Mouse (Mus musculus): ENCODE data around the gene Cmtm3.

DNA sequence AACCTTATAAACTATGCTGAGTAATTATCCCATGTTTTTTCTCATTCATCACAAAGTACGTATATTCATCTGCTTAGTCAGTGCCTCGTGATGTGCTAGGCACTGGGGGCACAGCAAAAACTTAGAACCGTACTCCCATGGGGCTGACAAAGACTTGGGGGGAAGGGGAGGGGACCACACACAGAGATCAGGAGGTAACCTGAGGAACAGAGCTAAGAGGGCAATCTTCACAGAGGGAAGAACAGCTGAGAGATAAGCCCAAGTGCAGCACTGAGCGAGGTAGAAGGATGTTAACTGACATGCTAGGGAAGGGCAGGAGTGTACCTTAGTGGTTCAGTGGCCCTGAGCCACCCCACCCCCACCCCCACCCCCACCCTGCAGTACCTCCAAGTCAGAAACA is 47.5 kb downstream of the Cmtm3 start:
- TF ChIP-seq CTCF (IDR thresholded peaks at IDR 0.05; ENCODE audit: extremely low read depth, insufficient read depth, low read length) (no peak), POLR2A (IDR thresholded peaks at IDR 0.05; ENCODE audit: extremely low read depth, insufficient read depth, low read length) (no peak)

All from cortical plate, adult 2 months (tissue).